Mouse (Mus musculus): ENCODE data around the gene Gm17455. TPM values are rescaled to one million over a fixed set of nuclear protein-coding genes. Genes with fewer than 3 reads are reported as not detected.

Gm17455 gene
- polyA plus RNA-seq, 1 experiment from 2014 or later, result 0.20 TPM

DNA sequence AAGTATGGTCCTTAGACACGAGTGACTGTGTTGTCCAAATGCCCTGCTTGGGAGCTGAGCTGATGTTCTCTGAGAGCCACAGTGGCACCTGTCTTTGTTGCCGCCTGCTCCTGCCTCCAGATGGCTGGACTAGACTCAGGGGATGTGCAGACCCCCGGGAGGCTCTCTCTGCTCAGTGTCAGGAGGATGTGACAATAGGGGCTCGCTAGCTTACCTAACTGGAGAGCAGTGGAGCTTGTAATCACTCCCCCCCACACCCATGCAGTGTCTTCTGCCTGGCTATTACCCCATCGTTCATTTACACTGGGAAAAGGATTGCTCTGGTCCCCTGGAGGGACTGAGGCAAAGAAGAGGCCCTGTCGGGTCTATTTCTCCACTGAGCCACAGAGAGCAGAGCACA is 31.1 kb downstream of the Gm17455 start:
- Histone ChIP-seq H3K9ac (no peak overlapping the region), H3K27ac (no peak overlapping the region), H3K4me1 (replicated peaks) (no peaks in the 10 kb centered on the region), H3K9me3 (replicated peaks) (0 out of 2 replicates have a peak, but pooled peaks cover under 1% of the 10 kb centered on the region), H3K4me3 (no peak overlapping the region), H3K36me3 (no peaks in the 10 kb centered on the region), H3K4me2 (no peak overlapping the region), H3K27me3 (peaks cover 18% of the 10 kb centered on the region; the same call in 1 of the 2 replicates)
- WGBS, result 54% methylated on average over 6 of the region's 6 CpGs
- ATAC-seq (replicated peaks; ENCODE audit: insufficient number of reproducible peaks, insufficient read depth, low FRiP score, low read depth), result no peak

DNA sequence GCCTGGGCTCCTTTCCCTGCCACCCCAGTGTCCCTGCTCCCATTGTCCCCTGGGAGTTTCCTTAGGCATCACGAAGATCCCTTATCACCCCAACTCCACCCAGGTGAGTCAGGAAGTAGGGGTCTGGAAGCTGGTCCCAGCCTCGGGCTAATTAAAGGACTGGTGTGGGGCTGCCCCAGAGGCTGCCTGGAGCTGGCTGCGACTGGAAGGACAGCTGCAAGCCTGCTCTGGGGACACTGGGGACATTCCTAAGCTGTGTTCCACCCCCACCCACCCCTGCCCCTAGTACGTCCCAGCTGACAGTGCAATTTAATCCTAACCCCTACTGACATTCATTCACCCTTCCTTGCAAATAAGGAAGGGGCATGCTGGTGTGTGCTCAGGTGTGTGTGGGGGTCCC is 33.2 kb downstream of the Gm17455 start:
- no peak overlapping the region for H3K4me2 ChIP-seq
- H3K9ac ChIP-seq, result no peak overlapping the region
- no peak overlapping the region for H3K27ac ChIP-seq
- H3K27me3 ChIP-seq, result peaks cover 29% of the 10 kb centered on the region
- H3K9me3 ChIP-seq (replicated peaks), result no peaks in the 10 kb centered on the region
- WGBS, result 19% methylated on average over 4 of the region's 4 CpGs
- no peak for ATAC-seq (replicated peaks; ENCODE audit: insufficient number of reproducible peaks, insufficient read depth, low FRiP score, low read depth)
- H3K36me3 ChIP-seq, result no peaks in the 10 kb centered on the region
- H3K4me3 ChIP-seq, result no peak overlapping the region
- no peaks in the 10 kb centered on the region for H3K4me1 ChIP-seq (replicated peaks)

DNA sequence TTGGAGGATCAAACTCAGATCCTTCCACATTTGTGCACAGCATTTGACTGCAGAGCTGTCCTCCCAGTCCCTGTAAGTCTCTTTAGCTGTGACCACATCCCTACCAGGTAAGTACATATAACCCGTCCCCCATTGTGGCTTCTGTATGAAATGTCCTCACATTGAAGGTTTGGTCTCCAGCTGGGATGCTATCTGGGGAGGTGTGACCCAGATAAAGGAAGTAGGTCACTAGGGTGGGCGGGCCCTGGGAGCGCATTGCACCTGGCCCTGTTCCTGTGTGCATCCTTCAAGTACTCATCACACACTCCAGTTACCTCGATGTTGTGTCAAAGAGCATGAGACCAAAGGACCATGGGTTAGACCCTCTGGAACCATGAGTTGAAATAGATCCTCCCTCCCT is 42.8 kb downstream of the Gm17455 start:
- Histone ChIP-seq H3K9ac (no peak overlapping the region), H3K4me3 (no peak overlapping the region), H3K36me3 (no peaks in the 10 kb centered on the region), H3K27me3 (0 out of 2 replicates have a peak, but pooled peaks cover 5% of the 10 kb centered on the region), H3K4me1 (replicated peaks) (no peaks in the 10 kb centered on the region), H3K27ac (no peak overlapping the region), H3K4me2 (no peak overlapping the region), H3K9me3 (replicated peaks) (no peaks in the 10 kb centered on the region)
- WGBS, result 81% methylated on average over 4 of the region's 4 CpGs
- no peak for ATAC-seq (replicated peaks; ENCODE audit: insufficient number of reproducible peaks, insufficient read depth, low FRiP score, low read depth)

DNA sequence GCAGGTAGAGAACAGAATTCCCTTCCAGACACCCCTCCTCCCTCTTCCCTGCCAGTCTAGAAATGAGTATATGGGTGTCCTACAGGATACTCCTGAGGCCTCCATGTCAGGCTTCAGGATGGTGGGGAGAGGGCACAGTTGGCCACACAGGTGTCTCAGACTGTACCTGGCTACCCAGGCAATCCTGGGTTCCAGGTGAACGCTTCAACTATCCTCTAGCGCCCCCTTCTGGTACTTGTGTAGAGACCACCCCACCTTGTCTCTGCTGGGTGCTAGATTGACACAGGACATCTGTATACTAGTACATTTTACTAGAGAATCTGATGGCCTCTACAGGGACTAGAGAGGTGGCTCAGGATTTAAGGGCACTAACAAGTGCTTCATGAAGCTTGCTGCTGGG is 43.6 kb downstream of the Gm17455 start:
- H3K27ac ChIP-seq, result no peak overlapping the region
- H3K9ac ChIP-seq, result no peak overlapping the region
- H3K27me3 ChIP-seq, result 0 out of 2 replicates have a peak, but pooled peaks cover 5% of the 10 kb centered on the region
- H3K4me1 ChIP-seq (replicated peaks), result no peaks in the 10 kb centered on the region
- WGBS, result 3% methylated on average over 2 of the region's 2 CpGs
- ATAC-seq (replicated peaks; ENCODE audit: insufficient number of reproducible peaks, insufficient read depth, low FRiP score, low read depth), result no peak
- no peak overlapping the region for H3K4me3 ChIP-seq
- H3K9me3 ChIP-seq (replicated peaks), result no peaks in the 10 kb centered on the region
- H3K4me2 ChIP-seq, result no peak overlapping the region
- H3K36me3 ChIP-seq, result no peaks in the 10 kb centered on the region

- WGBS, result 63% methylated on average over 8 of the region's 8 CpGs
- ATAC-seq (replicated peaks; ENCODE audit: insufficient number of reproducible peaks, insufficient read depth, low FRiP score, low read depth), result no peak; the same call in 1 of the 2 replicates
- Histone ChIP-seq H3K4me2 (no peak overlapping the region), H3K27me3 (0 out of 2 replicates have a peak, but pooled peaks cover 7% of the 10 kb centered on the region), H3K36me3 (no peaks in the 10 kb centered on the region), H3K27ac (no peak overlapping the region), H3K4me1 (replicated peaks) (no peaks in the 10 kb centered on the region), H3K9me3 (replicated peaks) (no peaks in the 10 kb centered on the region), H3K9ac (no peak overlapping the region), H3K4me3 (no peak overlapping the region)
Observed at GRCm38 (mm10) chr10:60445031-60445593, 45.6 kb downstream of the Gm17455 start.

GRCm38 (mm10) chr10:60447186-60447585 is 47.7 kb downstream of the Gm17455 start:
- no peaks in the 10 kb centered on the region for H3K36me3 ChIP-seq
- ATAC-seq (replicated peaks; ENCODE audit: insufficient number of reproducible peaks, insufficient read depth, low FRiP score, low read depth), result no peak
- H3K4me1 ChIP-seq (replicated peaks), result no peaks in the 10 kb centered on the region
- 81% methylated on average over 12 of the region's 12 CpGs for WGBS
- no peak overlapping the region for H3K4me3 ChIP-seq
- H3K9ac ChIP-seq, result no peak overlapping the region
- no peak overlapping the region for H3K27ac ChIP-seq
- H3K9me3 ChIP-seq (replicated peaks), result no peaks in the 10 kb centered on the region
- H3K4me2 ChIP-seq, result no peak overlapping the region
- 0 out of 2 replicates have a peak, but pooled peaks cover 7% of the 10 kb centered on the region for H3K27me3 ChIP-seq

Other genes starting within 250 kb of the Gm17455 start
- 0.62 and 1.0 TPM in 2 replicates for gene Chst3, start 180.5 kb upstream of the Gm17455 start, polyA plus RNA-seq (2015; fragmentation: Nextera tagmentation; extraction: Ambion mirVana)
- 118 and 142 TPM in 2 replicates for gene Psap, start 122.1 kb upstream of the Gm17455 start, polyA plus RNA-seq (2015; fragmentation: Nextera tagmentation; extraction: Ambion mirVana)
- 3.9 and 5.5 TPM in 2 replicates for gene Vsir, start 52.9 kb upstream of the Gm17455 start, polyA plus RNA-seq (2015; fragmentation: Nextera tagmentation; extraction: Ambion mirVana)

Data from heart, embryonic 15.5 days (tissue).